Mouse (Mus musculus) naive thymus-derived CD4-positive, alpha-beta T cell, adult 2 months (primary cell): ENCODE results near the gene Camkk2.
A peak's percentile ranks its signal among the peaks of the same experiment; 100 is the strongest.

Experiments
- DNase-seq: peaks from one replicate; pipeline ENCODE4 v3.0.0-alpha.2; 2011; ENCODE audit warnings: low read depth

The Camkk2 gene

GRCm38 (mm10) chr5:122735853-122736252 lies 43.4 kb downstream of the Camkk2 start:
- no peak for DNase-seq

GRCm38 (mm10) chr5:122733881-122734280 lies 45.3 kb downstream of the Camkk2 start:
- DNase-seq = peak; percentile 63

GRCm38 (mm10) chr5:122731991-122732673 lies 47.1 kb downstream of the Camkk2 start:
- DNase-seq = peak; percentile 76

GRCm38 (mm10) chr5:122731321-122731720 lies 47.9 kb downstream of the Camkk2 start:
- peak; percentile 88 for DNase-seq

GRCm38 (mm10) chr5:122730776-122731175 lies 48.4 kb downstream of the Camkk2 start:
- no peak for DNase-seq

GRCm38 (mm10) chr5:122727096-122727495 lies 52.1 kb downstream of the Camkk2 start:
- no peak for DNase-seq

GRCm38 (mm10) chr5:122726595-122726994 lies 52.6 kb downstream of the Camkk2 start:
- DNase-seq = no peak

- DNase-seq = peak; percentile 89
Observed at GRCm38 (mm10) chr5:122726068-122726467, 53.1 kb downstream of the Camkk2 start.

GRCm38 (mm10) chr5:122725453-122725852 lies 53.8 kb downstream of the Camkk2 start:
- no peak for DNase-seq

GRCm38 (mm10) chr5:122719168-122719567 lies 60.0 kb downstream of the Camkk2 start:
- peak; percentile 88 for DNase-seq

- no peak for DNase-seq
Observed at GRCm38 (mm10) chr5:122718400-122718799, 60.8 kb downstream of the Camkk2 start.

GRCm38 (mm10) chr5:122716793-122717192 lies 62.4 kb downstream of the Camkk2 start:
- peak; percentile 51 for DNase-seq

GRCm38 (mm10) chr5:122715723-122716122 lies 63.5 kb downstream of the Camkk2 start:
- DNase-seq = no peak

- DNase-seq = no peak
Observed at GRCm38 (mm10) chr5:122708819-122709218, 70.4 kb downstream of the Camkk2 start.

- DNase-seq = peak; percentile 93
Observed at GRCm38 (mm10) chr5:122707276-122708181, 71.7 kb downstream of the Camkk2 start, which contains the start of gene P2rx4. Gene P2rx4, plus strand, starts transcription at chr5:122707544.

- DNase-seq = no peak
Observed at GRCm38 (mm10) chr5:122706917-122707275, 72.3 kb downstream of the Camkk2 start.

GRCm38 (mm10) chr5:122705174-122705573 lies 74.0 kb downstream of the Camkk2 start:
- DNase-seq = no peak

- DNase-seq = no peak
Observed at GRCm38 (mm10) chr5:122704571-122704970, 74.6 kb downstream of the Camkk2 start.

- DNase-seq = no peak
Observed at GRCm38 (mm10) chr5:122703574-122703973, 75.6 kb downstream of the Camkk2 start.

GRCm38 (mm10) chr5:122702156-122702555 lies 77.1 kb downstream of the Camkk2 start:
- no peak for DNase-seq

- no peak for DNase-seq
Observed at GRCm38 (mm10) chr5:122700837-122701212, 78.4 kb downstream of the Camkk2 start.

GRCm38 (mm10) chr5:122700109-122700836 lies 78.9 kb downstream of the Camkk2 start:
- no peak for DNase-seq

GRCm38 (mm10) chr5:122698701-122699060 lies 80.5 kb downstream of the Camkk2 start:
- no peak for DNase-seq
